Mouse (Mus musculus) lung, adult 2 months (tissue): ENCODE results near the gene Unc13b. TPM values are rescaled to one million over a fixed set of nuclear protein-coding genes. Genes with fewer than 3 reads are reported as not detected.

Experiments used
- DNase-seq: peaks from one replicate; pipeline ENCODE4 v3.0.0; 2022
- H3K4me1 ChIP-seq: fragments of 200-500 bp; 2 replicates; pipeline ENCODE4 v1.6.1; 2011; ENCODE audit warnings: low read length; ENCODE audit not compliant: control insufficient read depth, insufficient read depth
- H3K4me3 ChIP-seq: fragments of 200-500 bp; replicated peaks from 2 replicates; pipeline ENCODE3; 2011; ENCODE audit warnings: low read depth, mild to moderate bottlenecking, control low read depth, low read length; ENCODE audit errors: extremely low read depth
- CTCF ChIP-seq: fragments of 200-500 bp; IDR thresholded peaks from 2 replicates; pipeline ENCODE4 v1.5.1; 2011; ENCODE audit warnings: mild to moderate bottlenecking, low read length, control low read depth; ENCODE audit not compliant: insufficient read depth
- POLR2A ChIP-seq: fragments of 200-500 bp; IDR thresholded peaks from 2 replicates; pipeline ENCODE4 v1.6.1; 2011; ENCODE audit warnings: low read depth, mild to moderate bottlenecking, control low read depth, low read length, borderline replicate concordance; ENCODE audit errors: extremely low read depth
- WGBS: fragments of 180-500 bp; shearing (Covaris S2); methylation state at CpG from one replicate; pipeline ENCODE4 v1.1.7; 2018; 5-methylcytosine and 5-hydroxymethylcytosine counted together
- polyA plus RNA-seq: library from polyadenylated mRNA; depleted of rRNA; stranded (reverse); fragments of >200 nt; gene quantifications from 2 replicates; pipeline ENCODE4 v1.2.3, GENCODE M21; 2012

Gene Unc13b
- polyA plus RNA-seq, 1 experiment, result 20.0 TPM

- TF ChIP-seq POLR2A, result no peak
- TF ChIP-seq CTCF, result no peak
- 85% methylated on average over 10 of the region's 10 CpGs for WGBS
- no peak overlapping the region for H3K4me3 ChIP-seq
- no peak for DNase-seq
- peaks cover 15% of the 10 kb centered on the region for H3K4me1 ChIP-seq
These were observed 22.4 kb upstream of the Unc13b start for GRCm38 (mm10) chr4:43036356-43036755.

GRCm38 (mm10) chr4:43037860-43038566 is 20.7 kb upstream of the Unc13b start:
- Histone ChIP-seq H3K4me1 (peaks cover 15% of the 10 kb centered on the region), H3K4me3 (no peak overlapping the region)
- DNase-seq, result no peak
- TF ChIP-seq CTCF (no peak), POLR2A (no peak)
- 49% methylated on average over 4 of the region's 4 CpGs for WGBS

- TF ChIP-seq CTCF (no peak), POLR2A (no peak)
- peak; percentile 31 for DNase-seq
- Histone ChIP-seq H3K4me1 (peaks cover 18% of the 10 kb centered on the region), H3K4me3 (peak overlapping the region; percentile 14)
- WGBS, result 41% methylated on average over 15 of the region's 15 CpGs
These were observed 19.9 kb upstream of the Unc13b start for GRCm38 (mm10) chr4:43038567-43039495.

GRCm38 (mm10) chr4:43039609-43040008 is 19.1 kb upstream of the Unc13b start:
- WGBS, result 4% methylated on average over 11 of the region's 11 CpGs
- DNase-seq, result no peak
- Histone ChIP-seq H3K4me3 (peak overlapping the region; percentile 89), H3K4me1 (peaks cover 25% of the 10 kb centered on the region)
- TF ChIP-seq POLR2A (no peak), CTCF (no peak)

GRCm38 (mm10) chr4:43040114-43040572 is 18.6 kb upstream of the Unc13b start:
- TF ChIP-seq POLR2A, result peak; percentile 76
- TF ChIP-seq CTCF, result no peak

GRCm38 (mm10) chr4:43040881-43041547 is 17.7 kb upstream of the Unc13b start:
- peaks cover 27% of the 10 kb centered on the region for H3K4me1 ChIP-seq
- no peak for DNase-seq
- no peak overlapping the region for H3K4me3 ChIP-seq
- WGBS, result 63% methylated on average over 9 of the region's 9 CpGs
- TF ChIP-seq CTCF, result no peak
- TF ChIP-seq POLR2A, result no peak

More at GRCm38 (mm10) chr4:43040114-43040572, 18.6 kb upstream of the Unc13b start:
- DNase-seq, result peak; percentile 92
- peaks cover 27% of the 10 kb centered on the region for H3K4me1 ChIP-seq
- H3K4me3 ChIP-seq, result peak overlapping the region; percentile 89
- WGBS, result under 1% methylated on average over 25 of the region's 25 CpGs

- 15% methylated on average over 7 of the region's 7 CpGs for WGBS
- no peak for TF ChIP-seq CTCF
- TF ChIP-seq POLR2A, result no peak
- H3K4me3 ChIP-seq, result no peak overlapping the region
These were observed 15.0 kb upstream of the Unc13b start for GRCm38 (mm10) chr4:43043644-43044357.

GRCm38 (mm10) chr4:43044673-43045072 is 14.1 kb upstream of the Unc13b start:
- H3K4me1 ChIP-seq, result peaks cover 12% of the 10 kb centered on the region
- peak; percentile 41 for DNase-seq
- peak overlapping the region; percentile 40 for H3K4me3 ChIP-seq
- WGBS, result 7% methylated on average over 4 of the region's 4 CpGs
- TF ChIP-seq CTCF (no peak), POLR2A (peak; percentile 27; the same call in 1 of the 2 replicates)

More at GRCm38 (mm10) chr4:43043644-43044357, 15.0 kb upstream of the Unc13b start:
- peak; percentile 50 for DNase-seq
- peaks cover 20% of the 10 kb centered on the region for H3K4me1 ChIP-seq
